Mouse (Mus musculus) brown adipose tissue, adult 24 weeks (tissue): ENCODE results near the gene Zbtb18. TPM values are rescaled to one million over a fixed set of nuclear protein-coding genes. Genes with fewer than 3 reads are reported as not detected.
A peak's percentile ranks its signal among the peaks of the same experiment; 100 is the strongest.

Experiments used
- H3K27ac ChIP-seq: fragments of 200-500 bp; replicated peaks from 2 replicates; pipeline ENCODE4 v1.5.1; 2012; ENCODE audit warnings: low read depth, mild to moderate bottlenecking, low read length
- H3K4me1 ChIP-seq: fragments of 200-500 bp; 2 replicates; pipeline ENCODE4 v1.6.1; 2012; ENCODE audit warnings: low read length, mixed read lengths; ENCODE audit not compliant: control insufficient read depth, insufficient read depth, insufficient read length
- H3K4me3 ChIP-seq: fragments of 200-500 bp; 2 replicates; pipeline ENCODE4 v1.5.1; 2012; ENCODE audit warnings: low read depth, mild to moderate bottlenecking, low read length, moderate library complexity; ENCODE audit not compliant: insufficient read depth
- polyA plus RNA-seq: library from polyadenylated mRNA; stranded (reverse); fragments of >200 nt; gene quantifications from 2 replicates; pipeline ENCODE4 v1.2.4, GENCODE M21; 2012; ENCODE audit not compliant: missing spikeins, insufficient read depth, insufficient read length

Zbtb18 gene
- polyA plus RNA-seq, result 12.1 and 16.7 TPM in 2 replicates

GRCm38 (mm10) chr1:177442196-177442808, at the start of gene Zbtb18:
Zbtb18 (plus strand) TSS chr1:177442351.
- Histone ChIP-seq H3K4me3 (peak within 1 kb of the TSS; percentile 99), H3K4me1 (peaks cover 4% of the 10 kb centered on the region), H3K27ac (peak within 1 kb of the TSS; percentile 75)

DNA sequence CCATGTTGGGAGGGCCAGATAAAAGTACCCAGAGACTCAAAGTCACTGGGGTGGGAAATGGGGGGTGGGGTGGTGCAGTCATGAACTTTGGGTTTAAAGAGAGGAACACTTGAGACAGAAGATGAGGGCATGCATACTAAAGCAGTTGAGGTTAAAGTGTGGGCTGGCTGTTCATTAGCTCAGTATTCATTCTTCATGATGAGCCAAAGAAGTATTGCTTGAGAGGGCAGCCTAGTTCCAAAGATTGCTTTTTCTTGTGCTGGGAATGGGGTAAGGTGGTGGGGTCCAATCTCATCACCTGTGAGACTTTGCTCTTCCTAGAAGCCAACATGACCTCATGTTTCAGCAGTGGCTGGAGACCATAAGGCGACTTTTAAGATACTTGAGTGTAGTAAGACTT, 44.7 kb upstream of the Zbtb18 start:
- no peak overlapping the region for H3K4me3 ChIP-seq
- H3K27ac ChIP-seq, result no peak overlapping the region
- no peaks in the 10 kb centered on the region for H3K4me1 ChIP-seq

GRCm38 (mm10) chr1:177405170-177405569, 37.0 kb upstream of the Zbtb18 start:
- Histone ChIP-seq H3K4me3 (no peak overlapping the region), H3K4me1 (no peaks in the 10 kb centered on the region), H3K27ac (no peak overlapping the region)

DNA sequence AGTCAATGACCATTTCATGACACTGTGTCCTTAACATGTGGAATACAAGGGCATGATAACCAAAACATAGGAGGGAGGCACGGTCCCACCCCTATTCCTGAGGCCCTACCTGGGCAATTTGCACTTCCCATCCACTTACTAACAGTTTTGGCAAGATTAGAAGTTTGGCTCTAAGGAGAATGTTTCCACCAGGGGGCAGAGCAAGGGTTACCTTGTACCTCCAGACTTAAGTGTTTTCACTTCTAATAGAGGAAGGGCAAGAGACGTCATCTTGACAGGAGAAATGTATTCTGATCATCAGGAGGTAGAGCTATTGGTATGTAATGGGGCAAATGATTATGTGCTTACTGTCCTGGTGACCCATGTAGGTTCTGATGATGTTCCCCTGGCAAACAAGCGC, 33.5 kb upstream of the Zbtb18 start:
- no peaks in the 10 kb centered on the region for H3K4me1 ChIP-seq
- H3K27ac ChIP-seq, result no peak overlapping the region
- H3K4me3 ChIP-seq, result no peak overlapping the region

GRCm38 (mm10) chr1:177410769-177411348, 31.3 kb upstream of the Zbtb18 start:
- Histone ChIP-seq H3K27ac (no peak overlapping the region), H3K4me3 (no peak overlapping the region), H3K4me1 (no peaks in the 10 kb centered on the region)

GRCm38 (mm10) chr1:177411359-177412358, 30.5 kb upstream of the Zbtb18 start:
- no peaks in the 10 kb centered on the region for H3K4me1 ChIP-seq
- no peak overlapping the region for H3K27ac ChIP-seq
- no peak overlapping the region for H3K4me3 ChIP-seq

DNA sequence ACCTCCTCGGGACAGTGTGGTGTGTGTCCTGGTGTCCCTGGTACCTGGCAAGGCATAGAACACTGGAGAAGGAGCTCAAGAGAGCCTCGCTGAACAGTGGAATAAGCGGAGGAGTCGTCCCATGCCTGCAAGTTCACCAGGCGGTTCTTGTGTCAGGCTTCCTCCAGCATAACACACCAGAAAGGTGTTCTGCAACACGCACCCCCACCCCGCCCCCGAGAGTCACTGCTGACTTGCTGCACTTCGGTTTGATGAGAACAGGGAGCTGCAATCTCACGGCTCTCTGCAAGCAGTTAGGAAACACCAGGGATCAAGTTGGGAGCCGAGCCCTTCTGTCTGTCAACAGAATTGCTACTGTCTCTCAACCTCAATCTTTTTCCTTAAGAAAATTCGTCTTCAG, 22.8 kb upstream of the Zbtb18 start:
- H3K4me1 ChIP-seq, result no peaks in the 10 kb centered on the region
- no peak overlapping the region for H3K4me3 ChIP-seq
- H3K27ac ChIP-seq, result no peak overlapping the region

- no peak overlapping the region for H3K27ac ChIP-seq
- no peak overlapping the region for H3K4me3 ChIP-seq
- no peaks in the 10 kb centered on the region for H3K4me1 ChIP-seq
Measured at GRCm38 (mm10) chr1:177420126-177420525, 22.0 kb upstream of the Zbtb18 start.

- Histone ChIP-seq H3K27ac (no peak overlapping the region), H3K4me3 (no peak overlapping the region), H3K4me1 (no peaks in the 10 kb centered on the region)
Measured at GRCm38 (mm10) chr1:177427862-177428261, 14.3 kb upstream of the Zbtb18 start.

- Histone ChIP-seq H3K4me1 (no peaks in the 10 kb centered on the region), H3K27ac (no peak overlapping the region), H3K4me3 (no peak overlapping the region)
Measured at GRCm38 (mm10) chr1:177428338-177428737, 13.8 kb upstream of the Zbtb18 start.

- Histone ChIP-seq H3K27ac (no peak overlapping the region), H3K4me1 (no peaks in the 10 kb centered on the region), H3K4me3 (no peak overlapping the region)
Measured at GRCm38 (mm10) chr1:177429067-177429466, 13.1 kb upstream of the Zbtb18 start.

GRCm38 (mm10) chr1:177440411-177440810, 1.7 kb upstream of the Zbtb18 start:
- H3K4me3 ChIP-seq, result no peak overlapping the region
- peaks cover 2% of the 10 kb centered on the region for H3K4me1 ChIP-seq
- no peak overlapping the region; the same call in 1 of the 2 replicates for H3K27ac ChIP-seq

- Histone ChIP-seq H3K27ac (peak overlapping the region; percentile 75), H3K4me3 (peak overlapping the region; percentile 82), H3K4me1 (peaks cover 4% of the 10 kb centered on the region)
Measured at GRCm38 (mm10) chr1:177440981-177441491, 1.1 kb upstream of the Zbtb18 start.

DNA sequence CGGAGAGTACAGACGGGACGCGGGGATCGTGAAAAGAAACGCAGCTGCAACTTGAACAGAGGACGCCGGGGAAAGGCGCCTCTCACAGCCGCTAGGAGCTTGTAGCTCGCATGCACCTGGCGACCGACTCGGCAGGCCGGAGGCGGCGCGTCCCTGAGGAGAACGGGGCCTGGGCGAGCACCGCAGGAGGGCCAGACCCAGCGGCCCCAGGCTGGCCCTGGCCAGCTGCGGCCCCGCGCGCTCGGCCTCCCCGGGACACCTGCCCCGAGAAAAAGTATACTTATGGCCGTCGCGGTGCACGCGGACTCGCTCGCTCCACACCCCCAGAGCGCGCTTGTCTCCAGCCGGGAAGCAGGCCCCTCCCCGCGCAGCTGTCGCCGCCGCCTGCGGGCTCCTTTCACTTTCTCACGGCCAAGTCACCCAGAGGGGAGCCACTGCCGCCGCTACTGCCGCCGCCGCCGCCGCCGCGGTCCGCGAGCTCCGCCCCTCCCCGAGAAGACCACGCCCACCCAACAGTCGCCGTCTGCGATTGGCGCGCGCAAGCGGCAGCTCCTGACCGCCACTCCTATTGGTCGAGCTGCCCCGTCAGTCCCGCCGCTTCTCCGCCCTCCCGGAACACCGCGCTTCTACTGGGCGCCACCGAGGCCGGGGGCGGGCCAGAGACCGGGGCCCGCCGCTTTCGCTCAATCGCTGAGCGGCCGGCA, 507 bp upstream of the Zbtb18 start:
- Histone ChIP-seq H3K4me3 (peak overlapping the region; percentile 82), H3K4me1 (peaks cover 4% of the 10 kb centered on the region)

More for the DNA sequence above, 507 bp upstream of the Zbtb18 start:
- peak overlapping the region; percentile 75 for H3K27ac ChIP-seq
